Mouse (Mus musculus) ES-Bruce4 (cell line): ENCODE data around the gene H2afx. TPM values are rescaled to one million over a fixed set of nuclear protein-coding genes. Genes with fewer than 3 reads are reported as not detected.
"Not testable (repeated sequence)": the region's sequence is repeated elsewhere in the genome, so short reads cannot be mapped to it uniquely, and the experiment has no call there.

Source experiments
- H3K27ac ChIP-seq: 2 replicates; pipeline ENCODE4 v1.5.1; 2012; ENCODE audit warnings: low read length, inconsistent platforms; ENCODE audit not compliant: insufficient read depth
- H3K27me3 ChIP-seq: 2 replicates; pipeline ENCODE4 v1.6.1; 2012; ENCODE audit warnings: mild to moderate bottlenecking, low read length, inconsistent platforms; ENCODE audit not compliant: control insufficient read depth, poor library complexity, insufficient read depth, severe bottlenecking
- H3K36me3 ChIP-seq: 2 replicates; pipeline ENCODE4 v1.6.1; 2012; ENCODE audit warnings: inconsistent platforms, mild to moderate bottlenecking, low read length, moderate library complexity; ENCODE audit not compliant: control insufficient read depth, poor library complexity, insufficient read depth, severe bottlenecking
- H3K4me1 ChIP-seq: one replicate; pipeline ENCODE4 v1.8.1; 2011; ENCODE audit warnings: low read length; ENCODE audit not compliant: control insufficient read depth, insufficient read depth
- H3K4me3 ChIP-seq: 2 replicates; pipeline ENCODE4 v1.5.1; 2011; ENCODE audit warnings: low read depth, mild to moderate bottlenecking, low read length
- H3K9ac ChIP-seq: 2 replicates; pipeline ENCODE4 v1.6.1; 2012; ENCODE audit warnings: low read depth, mild to moderate bottlenecking, inconsistent platforms; ENCODE audit not compliant: poor library complexity, severe bottlenecking
- H3K9me3 ChIP-seq: replicated peaks from 2 replicates; pipeline ENCODE4 v1.6.1; 2012; ENCODE audit warnings: mild to moderate bottlenecking, low read length, inconsistent platforms; ENCODE audit not compliant: control insufficient read depth, poor library complexity, insufficient read depth, severe bottlenecking
- CTCF ChIP-seq: IDR thresholded peaks from one replicate; pipeline ENCODE4 v1.8.1; 2011; ENCODE audit warnings: low read depth, low read length
- EP300 ChIP-seq: IDR thresholded peaks from 2 replicates; pipeline ENCODE4 v1.6.1; 2011; ENCODE audit warnings: low read depth, low read length; ENCODE audit not compliant: insufficient read depth
- POLR2A ChIP-seq: IDR thresholded peaks from one replicate; pipeline ENCODE4 v1.8.1; 2011; ENCODE audit warnings: low read length; ENCODE audit not compliant: insufficient read depth
- polyA plus RNA-seq: library from polyadenylated mRNA; stranded (reverse); fragments of >200 nt; gene quantifications from 2 replicates; pipeline ENCODE4 v1.2.4, GENCODE M21; 2011; ENCODE audit warnings: low read depth; ENCODE audit not compliant: missing spikeins, insufficient read depth, insufficient read length

Gene H2afx
- polyA plus RNA-seq, 1 experiment: 173 TPM

GRCm38 (mm10) chr9:44319887-44320798 is 14.4 kb upstream of the H2afx start, which contains the start of gene C2cd2l:
C2cd2l (minus strand) TSS chr9:44320285.
- Histone ChIP-seq H3K4me3 (peak within 1 kb of the TSS; percentile 63), H3K27ac (no peak within 1 kb of the TSS)

GRCm38 (mm10) chr9:44320799-44321133 is 13.7 kb upstream of the H2afx start:
- no peaks in the 10 kb centered on the region for H3K36me3 ChIP-seq
- no peaks in the 10 kb centered on the region for H3K27me3 ChIP-seq
- TF ChIP-seq POLR2A (no peak), EP300 (no peak), CTCF (no peak)
- H3K27ac ChIP-seq: no peak overlapping the region
- no peaks in the 10 kb centered on the region for H3K9me3 ChIP-seq
- H3K9ac ChIP-seq: peak overlapping the region; percentile 53
- H3K4me3 ChIP-seq: peak overlapping the region; percentile 36
- no peaks in the 10 kb centered on the region for H3K4me1 ChIP-seq

More at GRCm38 (mm10) chr9:44319887-44320798, 14.4 kb upstream of the H2afx start, which contains the start of gene C2cd2l:
- peak within 1 kb of the TSS; percentile 56 for H3K9ac ChIP-seq
- H3K4me1 ChIP-seq: no peaks in the 10 kb centered on the region
- no peaks in the 10 kb centered on the region for H3K36me3 ChIP-seq
- no peaks in the 10 kb centered on the region for H3K27me3 ChIP-seq
- no peaks in the 10 kb centered on the region for H3K9me3 ChIP-seq
- TF ChIP-seq POLR2A: no peak
- TF ChIP-seq EP300: peak; percentile 64; the same call in 1 of the 2 replicates
- no peak for TF ChIP-seq CTCF

DNA sequence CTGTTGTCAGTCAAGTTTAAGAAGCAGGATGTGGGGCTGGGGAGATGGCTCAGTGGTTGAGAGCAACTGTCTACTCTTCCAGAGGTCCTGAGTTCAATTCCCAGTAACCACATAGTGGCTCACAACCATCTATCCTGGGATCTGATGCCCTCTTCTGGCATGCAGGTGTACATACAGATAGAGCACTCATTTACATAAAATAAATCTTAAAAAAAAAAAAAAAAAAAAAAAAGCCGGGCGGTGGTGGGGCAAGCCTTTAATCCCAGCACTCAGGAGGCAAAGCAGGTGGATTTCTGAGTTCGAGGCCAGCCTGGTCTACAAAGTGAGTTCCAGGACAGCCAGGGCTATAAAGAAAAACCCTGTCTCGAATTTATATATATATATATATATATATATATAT is 10.8 kb upstream of the H2afx start:
- H3K4me3 ChIP-seq, H3K4me1 ChIP-seq, H3K27me3 ChIP-seq, H3K27ac ChIP-seq, H3K9me3 ChIP-seq, H3K9ac ChIP-seq, H3K36me3 ChIP-seq: not testable (repeated sequence)

DNA sequence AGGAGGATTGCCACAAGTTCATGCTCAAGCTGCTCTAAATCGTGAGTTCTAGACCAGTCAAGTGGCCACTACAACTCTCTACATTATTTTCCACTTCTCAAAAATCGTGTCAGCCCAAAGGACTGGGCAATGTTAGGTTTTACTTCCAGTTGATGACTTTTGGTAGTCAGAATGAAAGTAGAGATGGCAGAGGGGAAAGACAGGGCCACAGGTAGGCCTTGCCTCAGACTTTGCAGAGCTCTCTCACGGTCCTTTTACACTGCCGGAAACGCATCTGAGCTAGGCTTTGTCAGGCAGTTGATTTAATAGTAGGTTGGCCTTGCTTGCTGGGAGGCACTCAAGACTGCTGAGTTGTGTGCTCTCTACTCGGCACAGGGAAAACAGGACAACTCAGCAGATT is 10.3 kb upstream of the H2afx start:
- Histone ChIP-seq H3K4me3 (no peak overlapping the region), H3K27ac (no peak overlapping the region), H3K4me1 (no peaks in the 10 kb centered on the region), H3K27me3 (no peaks in the 10 kb centered on the region), H3K9ac (no peak overlapping the region), H3K36me3 (no peaks in the 10 kb centered on the region), H3K9me3 (no peaks in the 10 kb centered on the region)
- no peak for TF ChIP-seq CTCF
- no peak for TF ChIP-seq POLR2A
- TF ChIP-seq EP300: no peak

DNA sequence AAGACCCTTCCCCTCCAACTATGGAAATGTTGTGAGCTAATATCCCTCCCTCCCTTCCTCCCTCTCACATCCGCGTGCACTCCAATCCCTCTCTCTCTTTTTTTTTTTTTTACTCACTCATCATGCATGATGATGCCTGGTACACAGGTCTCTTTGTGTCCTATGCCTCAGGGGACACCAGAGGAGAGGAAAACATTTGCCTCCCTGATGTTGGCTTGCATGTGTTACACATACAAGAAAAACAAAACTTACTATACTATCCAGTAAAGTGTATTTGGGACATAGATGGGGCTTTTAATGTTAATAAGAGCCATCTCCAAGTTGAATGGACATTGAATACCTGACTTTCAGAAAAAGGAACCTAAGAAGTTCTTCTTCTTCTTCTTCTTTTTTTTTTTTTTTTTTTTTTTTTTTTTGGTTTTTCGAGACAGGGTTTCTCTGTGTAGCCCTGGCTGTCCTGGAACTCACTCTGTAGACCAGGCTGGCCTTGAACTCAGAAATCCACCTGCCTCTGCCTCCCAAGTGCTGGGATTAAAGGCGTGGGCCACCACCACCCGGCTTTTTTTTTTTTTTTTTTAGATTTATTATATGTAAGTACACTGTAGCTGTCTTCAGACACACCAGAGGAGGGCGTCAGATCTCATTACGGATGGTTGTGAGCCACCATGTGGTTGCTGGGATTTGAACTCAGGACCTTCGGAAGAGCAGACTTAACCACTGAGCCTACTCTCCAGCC is 9.3 kb upstream of the H2afx start:
- 0 out of 2 replicates have a peak overlapping the region, but pooled peaks have one; percentile 31 for H3K27ac ChIP-seq
- H3K36me3 ChIP-seq, H3K4me3 ChIP-seq, H3K27me3 ChIP-seq, H3K9me3 ChIP-seq, H3K4me1 ChIP-seq: not testable (repeated sequence)
- H3K9ac ChIP-seq: peak overlapping the region; percentile 79; the same call in 1 of the 2 replicates

DNA sequence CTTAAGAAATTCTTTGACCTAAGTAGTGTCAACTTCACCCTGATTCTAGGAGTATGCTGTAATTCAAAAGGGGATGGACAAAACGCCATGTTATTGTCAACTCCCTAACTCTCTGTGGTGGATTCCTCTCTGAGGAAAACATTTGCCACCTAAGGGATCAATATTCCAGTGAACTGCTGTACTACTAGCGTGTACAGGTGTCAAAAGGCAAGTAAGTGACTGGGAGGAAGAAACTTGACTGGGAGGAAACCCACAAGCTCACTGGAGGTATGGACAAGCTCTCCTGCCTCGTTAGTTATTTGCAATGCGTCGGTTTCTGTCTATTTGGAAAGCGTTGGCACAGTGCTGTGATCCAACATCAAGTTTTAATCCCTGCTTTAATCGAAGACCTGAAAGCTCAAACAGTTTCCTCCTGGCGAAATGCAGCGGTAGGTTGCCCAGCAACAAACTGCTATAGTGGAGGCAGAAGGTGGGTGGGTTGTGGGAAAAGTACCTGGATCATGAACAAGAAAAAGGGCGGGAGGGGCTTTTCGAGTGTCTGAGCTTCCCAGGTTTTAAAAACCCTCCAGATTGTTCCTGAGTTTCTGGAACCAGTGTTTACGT is 8.6 kb upstream of the H2afx start, which contains the start of gene Dpagt1:
TSS of gene Dpagt1 (plus strand) at position 252 of the 603 bp plus-strand sequence.
- Histone ChIP-seq H3K9ac (peak within 1 kb of the TSS; percentile 79), H3K4me1 (no peaks in the 10 kb centered on the region), H3K4me3 (peak within 1 kb of the TSS; percentile 72), H3K36me3 (peaks cover 2% of the 10 kb centered on the region; the same call in 1 of the 2 replicates), H3K27ac (peak within 1 kb of the TSS; percentile 31), H3K27me3 (no peaks in the 10 kb centered on the region), H3K9me3 (no peaks in the 10 kb centered on the region)
- TF ChIP-seq EP300 (no peak), POLR2A (no peak), CTCF (no peak)
